Mouse (Mus musculus) layer of hippocampus, adult 18-20 months (tissue): Measurements from ENCODE around the gene Lsm12. TPM values are rescaled to one million over a fixed set of nuclear protein-coding genes. Genes with fewer than 3 reads are reported as not detected.

ENCODE experiments used
- DNase-seq, 2 experiments: peaks; one replicate each; pipeline ENCODE4 v3.0.0; 2022; ENCODE audit warnings: low spot score in 2 of 2
- microRNA-seq, 2 experiments: library from miRNA; unstranded; fragments of <30 nt; microRNA quantifications; one replicate each; pipeline ENCODE4 v1.2.0; 2021
- total RNA-seq, 2 experiments: library from RNA; stranded (reverse); gene quantifications; 2 replicates each; pipeline ENCODE4 v1.2.3; 2021

The Lsm12 gene
- total RNA-seq, 2 experiments from 2014 or later, result 59.3 to 59.4 TPM

DNA sequence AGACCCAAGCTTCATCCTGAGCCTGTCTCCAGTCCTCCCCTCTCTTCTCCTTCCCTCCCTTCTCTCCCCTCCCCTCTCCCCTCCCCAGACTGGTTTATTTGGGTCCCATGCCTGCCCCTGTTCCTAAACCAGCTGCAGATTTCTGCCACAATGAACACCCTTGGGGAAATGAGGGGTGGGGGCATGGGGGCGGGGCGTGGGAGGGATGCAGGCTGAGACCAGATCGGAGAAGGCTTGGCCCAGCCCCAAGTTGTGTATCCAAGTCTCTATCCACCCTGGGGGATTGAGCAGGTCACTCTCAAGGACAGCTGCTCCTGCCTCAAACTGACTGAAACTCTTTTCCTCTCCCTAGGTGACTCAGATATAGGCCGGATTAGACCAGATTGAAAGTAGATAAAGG is 50.6 kb downstream of the Lsm12 start:
- DNase-seq, result no peak

DNA sequence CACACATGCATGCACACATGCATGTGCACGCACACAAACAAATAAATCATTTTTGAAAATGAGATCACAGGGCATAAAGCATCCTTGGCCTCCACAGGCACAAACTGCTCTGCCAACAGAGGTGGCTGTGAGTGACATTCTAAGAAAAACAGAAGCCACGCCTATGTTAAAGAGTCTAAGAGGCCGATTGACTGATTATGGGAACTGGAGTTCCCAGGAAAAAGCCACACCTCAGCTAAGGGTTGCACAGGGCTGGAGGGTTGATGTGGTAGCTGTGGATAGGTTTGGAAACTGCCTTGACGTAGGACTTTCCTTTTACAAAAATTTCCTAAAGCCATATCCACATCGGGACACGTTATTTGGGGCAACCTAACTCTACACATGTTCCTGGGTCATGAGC is 67.7 kb downstream of the Lsm12 start:
- DNase-seq, result no peak

DNA sequence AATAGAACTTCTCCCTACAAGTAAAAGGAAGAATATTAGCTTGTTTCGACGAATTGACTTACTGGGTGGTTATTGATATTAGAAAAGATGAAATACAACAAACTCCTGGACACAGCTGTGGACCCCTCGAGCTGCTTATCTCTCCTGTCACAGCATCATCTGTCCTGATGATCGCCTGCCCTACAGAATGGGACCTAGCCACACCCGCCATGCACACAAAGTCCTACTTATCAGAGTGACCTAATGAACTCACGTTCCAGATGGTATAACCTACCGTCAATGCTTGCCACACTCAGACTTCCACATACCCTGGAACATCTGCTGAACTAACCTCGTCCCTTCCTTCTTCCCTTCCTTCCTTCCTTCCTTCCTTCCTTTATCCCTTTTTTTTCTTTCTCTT is 68.9 kb downstream of the Lsm12 start:
- no peak for DNase-seq

Small RNA genes within 50 kb of the gene (microRNA-seq; reads per million reads assigned to microRNA genes)
- gene Mir8101, result 1.6 to 2.2 reads per million in 2 experiments

Other genes with a start within 250 kb of the Lsm12 start
- gene Sost, start 218.3 kb downstream of the Lsm12 start, total RNA-seq, result under 1 TPM in 1 of 2 experiments, not detected in 1; 0.15 TPM
- gene Cfap97d1, start 201.0 kb downstream of the Lsm12 start, total RNA-seq, result not detected
- gene Dusp3, start 198.3 kb downstream of the Lsm12 start, total RNA-seq, result 100 to 1,000 TPM; 158 TPM
- gene Mpp3, start 156.8 kb downstream of the Lsm12 start, total RNA-seq, result 10 to 100 TPM; 85.5 to 88.9 TPM
- gene Cd300lg, start 143.8 kb downstream of the Lsm12 start, total RNA-seq, result not detected
- gene Mpp2, start 96.8 kb downstream of the Lsm12 start, total RNA-seq, result 100 to 1,000 TPM; 142 to 147 TPM
- gene Ppy, start 84.0 kb downstream of the Lsm12 start, total RNA-seq, result not detected
- not detected for gene Pyy, start 77.5 kb downstream of the Lsm12 start, total RNA-seq
- not detected for gene Nags, start 39.8 kb downstream of the Lsm12 start, total RNA-seq
- gene Tmem101, start 28.9 kb downstream of the Lsm12 start, total RNA-seq, result 10 to 100 TPM; 25.0 to 27.2 TPM
- gene G6pc3, start 4.3 kb upstream of the Lsm12 start, total RNA-seq, result 10 to 100 TPM; 61.0 to 65.1 TPM
- gene Hdac5, start 44.9 kb upstream of the Lsm12 start, total RNA-seq, result 100 to 1,000 TPM; 258 to 266 TPM
- gene BC030867, start 63.6 kb upstream of the Lsm12 start, total RNA-seq, result 1 to 10 TPM in 1 of 2 experiments, under 1 TPM in 1; 0.86 to 1.8 TPM
- gene Asb16, start 83.4 kb upstream of the Lsm12 start, total RNA-seq, result 1 to 10 TPM; 2.3 to 2.9 TPM
- gene Tmub2, start 99.6 kb upstream of the Lsm12 start, total RNA-seq, result 10 to 100 TPM; 62.3 to 67.6 TPM
- gene Atxn7l3, start 111.3 kb upstream of the Lsm12 start, total RNA-seq, result 100 to 1,000 TPM; 168 to 171 TPM
- gene Ubtf, start 134.4 kb upstream of the Lsm12 start, total RNA-seq, result 100 to 1,000 TPM; 131 to 135 TPM
- under 1 TPM; 0.30 to 0.41 TPM for gene Slc4a1, start 180.9 kb upstream of the Lsm12 start, total RNA-seq
- 100 to 1,000 TPM; 489 to 499 TPM for gene Rundc3a, start 208.1 kb upstream of the Lsm12 start, total RNA-seq
- 10 to 100 TPM; 62.9 to 64.5 TPM for gene Slc25a39, start 222.7 kb upstream of the Lsm12 start, total RNA-seq
- 10 to 100 TPM; 62.4 to 64.6 TPM for gene Grn, start 245.0 kb upstream of the Lsm12 start, total RNA-seq